Mouse (Mus musculus) myocyte (in vitro differentiated cells): ENCODE data around the gene Gm10974. TPM values are rescaled to one million over a fixed set of nuclear protein-coding genes. Genes with fewer than 3 reads are reported as not detected.

Experiments used
- H3K27me3 ChIP-seq: one replicate; pipeline ENCODE4 v1.6.1; 2011; ENCODE audit not compliant: control insufficient read depth, insufficient read depth, insufficient read length
- H3K36me3 ChIP-seq: one replicate; pipeline ENCODE4 v1.6.1; 2011; ENCODE audit not compliant: control insufficient read depth, insufficient read depth
- H3K4me2 ChIP-seq: one replicate; pipeline ENCODE4 v1.6.1; 2011; ENCODE audit warnings: low read depth, control low read depth
- H3K4me3 ChIP-seq: one replicate; pipeline ENCODE4 v1.5.1; 2011; ENCODE audit warnings: mild to moderate bottlenecking, control low read depth, moderate library complexity
- H3K79me2 ChIP-seq: one replicate; pipeline ENCODE4 v1.6.1; 2011; ENCODE audit not compliant: control insufficient read depth, insufficient read depth
- H3ac ChIP-seq: one replicate; pipeline ENCODE4 v1.6.1; 2011; ENCODE audit not compliant: control insufficient read depth, insufficient read length
- CEBPB ChIP-seq: IDR thresholded peaks from 2 replicates; pipeline ENCODE4 v1.6.1; 2011; ENCODE audit warnings: mild to moderate bottlenecking, moderate library complexity; ENCODE audit not compliant: poor library complexity, insufficient read depth, severe bottlenecking
- E2F4 ChIP-seq: IDR thresholded peaks from one replicate; pipeline ENCODE4 v1.6.1; 2011; ENCODE audit warnings: mild to moderate bottlenecking, control low read depth, moderate library complexity; ENCODE audit not compliant: insufficient read depth
- MAX ChIP-seq: IDR thresholded peaks from one replicate; pipeline ENCODE4 v1.6.1; 2011; ENCODE audit warnings: low read depth, mild to moderate bottlenecking, control low read depth
- MYOD1 ChIP-seq, 3 experiments: IDR thresholded peaks; one replicate each; pipeline ENCODE4 v1.6.1; 2011; ENCODE audit warnings: control low read depth in 2 of 3, low read depth in 2 of 3, mild to moderate bottlenecking in 2 of 3, moderate library complexity in 1 of 3; ENCODE audit not compliant: insufficient read length in 2 of 3, control insufficient read depth in 1 of 3
- MYOG ChIP-seq, 3 experiments: IDR thresholded peaks; one replicate each; pipeline ENCODE4 v1.6.1; 2011; ENCODE audit warnings: control low read depth in 2 of 3, low read depth in 2 of 3, mild to moderate bottlenecking in 2 of 3; ENCODE audit not compliant: insufficient read length in 2 of 3, control insufficient read depth in 1 of 3, insufficient read depth in 1 of 3
- POLR2A ChIP-seq: IDR thresholded peaks from one replicate; pipeline ENCODE4 v1.6.1; 2011; ENCODE audit warnings: low read depth, mild to moderate bottlenecking, control low read depth, moderate library complexity; ENCODE audit not compliant: insufficient read length
- POLR2AphosphoS2 ChIP-seq: IDR thresholded peaks from one replicate; pipeline ENCODE4 v1.6.1; 2011; ENCODE audit warnings: low read depth, control low read depth; ENCODE audit not compliant: insufficient read length
- REST ChIP-seq: IDR thresholded peaks from one replicate; pipeline ENCODE4 v1.6.1; 2011; ENCODE audit warnings: mild to moderate bottlenecking, control low read depth, moderate library complexity; ENCODE audit not compliant: insufficient read depth, insufficient read length
- SRF ChIP-seq: IDR thresholded peaks from one replicate; pipeline ENCODE4 v1.6.1; 2011; ENCODE audit warnings: low read depth; ENCODE audit not compliant: control insufficient read depth, insufficient read length
- TCF12 ChIP-seq: IDR thresholded peaks from one replicate; pipeline ENCODE4 v1.6.1; 2011; ENCODE audit warnings: mild to moderate bottlenecking, control low read depth; ENCODE audit not compliant: poor library complexity, insufficient read depth, severe bottlenecking
- TCF3 ChIP-seq: IDR thresholded peaks from one replicate; pipeline ENCODE4 v1.6.1; 2011; ENCODE audit warnings: low read depth, control low read depth; ENCODE audit not compliant: insufficient read length
- USF1 ChIP-seq: IDR thresholded peaks from one replicate; pipeline ENCODE4 v1.6.1; 2011; ENCODE audit warnings: low read depth, mild to moderate bottlenecking, control low read depth, moderate library complexity
- polyA plus RNA-seq: library from polyadenylated mRNA; unstranded; fragments of >200 nt; fragmentation: generic; extraction: Trizol; gene quantifications from one replicate; pipeline ENCODE4 v1.2.1, GENCODE M21; 2012; ENCODE audit warnings: missing spikeins

Gene Gm10974
- polyA plus RNA-seq, 1 experiment: not detected

GRCm38 (mm10) chr7:66427053-66427436, 61.3 kb downstream of the Gm10974 start:
- peak overlapping the region; percentile 65 for H3K4me2 ChIP-seq
- H3K27me3 ChIP-seq: no peaks in the 10 kb centered on the region
- no peak overlapping the region for H3K4me3 ChIP-seq
- TF ChIP-seq POLR2A (no peak), POLR2AphosphoS2 (no peak), CEBPB (no peak), SRF (no peak), REST (no peak)
- no peaks in the 10 kb centered on the region for H3K79me2 ChIP-seq
- peak overlapping the region; percentile 6 for H3ac ChIP-seq
- no peaks in the 10 kb centered on the region for H3K36me3 ChIP-seq

- Histone ChIP-seq H3K4me3 (no peak within 1 kb of the TSS), H3K79me2 (no peaks in the 10 kb centered on the region), H3K4me2 (peak within 1 kb of the TSS; percentile 65), H3K36me3 (no peaks in the 10 kb centered on the region), H3ac (peak within 1 kb of the TSS; percentile 6), H3K27me3 (no peaks in the 10 kb centered on the region)
- TF ChIP-seq SRF (no peak), E2F4 (no peak), TCF12 (no peak), REST (no peak), MAX (no peak), USF1 (no peak), CEBPB (no peak), TCF3 (no peak), POLR2A (no peak), MYOG (IDR thresholded peaks at IDR 0.05; ENCODE audit: control insufficient read depth in 1 of 3, insufficient read depth in 1 of 3, insufficient read length in 2 of 3, low read depth in 2 of 3) (no peak), MYOD1 (IDR thresholded peaks at IDR 0.05; ENCODE audit: control insufficient read depth in 1 of 3, insufficient read length in 2 of 3, low read depth in 2 of 3) (no peak), POLR2AphosphoS2 (no peak)
Observed at GRCm38 (mm10) chr7:66427437-66428161, 61.9 kb downstream of the Gm10974 start, which contains the start of gene Aldh1a3. Gene Aldh1a3, minus strand, starts transcription at chr7:66427517.

- Histone ChIP-seq H3K36me3 (no peaks in the 10 kb centered on the region), H3K4me3 (no peak overlapping the region), H3K4me2 (no peak overlapping the region), H3ac (no peak overlapping the region), H3K27me3 (no peaks in the 10 kb centered on the region), H3K79me2 (no peaks in the 10 kb centered on the region)
- TF ChIP-seq MYOG (IDR thresholded peaks at IDR 0.05; ENCODE audit: control insufficient read depth in 1 of 3, insufficient read depth in 1 of 3, insufficient read length in 2 of 3, low read depth in 2 of 3) (no peak), MYOD1 (IDR thresholded peaks at IDR 0.05; ENCODE audit: control insufficient read depth in 1 of 3, insufficient read length in 2 of 3, low read depth in 2 of 3) (peak in 2 of 3 experiments; percentile 42 to 52)
Observed at GRCm38 (mm10) chr7:66434453-66434935, 68.8 kb downstream of the Gm10974 start.

Other genes starting within 250 kb of the Gm10974 start
- gene Lrrk1, start 22.4 kb downstream of the Gm10974 start, polyA plus RNA-seq: 24.8 TPM
- 2.0 TPM for gene Aldh1a3, start 61.6 kb downstream of the Gm10974 start, polyA plus RNA-seq